Comparison of ENCODE assay signal across 9 mouse cellular contexts in genomic region chr15:27771581-27771980, GRCm38 (mm10).
A peak's percentile ranks its signal among the peaks of the same experiment; 100 is the strongest.
DNase-seq lines count a peak whose midpoint lies in the region; ATAC-seq lines count a peak whose summit lies in the region.
"Had no signal": no experiment of that assay in that cellular context is flagged by ENCODE, and none has a peak within 500 bp of the region (broad histone marks: within the 10 kb centered on the region; RNA-seq: fewer than 3 reads in every experiment).

No protein-coding gene starts in this region.

- 61% methylated on average over 7 of the region's 7 CpGs for WGBS in neural tube, embryonic 15.5 days
- WGBS in heart, embryonic 14.5 days, result 65% methylated on average over 7 of the region's 7 CpGs

- H3K4me1 ChIP-seq in neural tube, embryonic 15.5 days, result peaks cover 31% of the 10 kb centered on the region
- peaks cover 1 to 3% of the 10 kb centered on the region in 2 experiments; a peak in 3 of 4 replicates for H3K4me1 ChIP-seq in heart, embryonic 14.5 days (ENCODE audit: control insufficient read depth in 2 of 2, insufficient read depth in 2 of 2, low read length in 2 of 2)

- peak overlapping the region; percentile 58 for H3K27ac ChIP-seq in neural tube, embryonic 15.5 days (replicated peaks)
- H3K27ac ChIP-seq in heart, embryonic 14.5 days (replicated peaks in 1 of 2; ENCODE audit: control insufficient read depth in 1 of 2, insufficient read depth in 1 of 2, low read depth in 2 of 2, low read length in 2 of 2), result peak overlapping the region; percentile 29 to 57; a peak in 2 of 4 replicates

- H3K36me3 ChIP-seq in neural tube, embryonic 15.5 days, result peaks cover 58% of the 10 kb centered on the region
- H3K36me3 ChIP-seq in heart, embryonic 14.5 days (ENCODE audit: control insufficient read depth, insufficient read depth, low read length), result peaks cover 80% of the 10 kb centered on the region

- no peaks in the 10 kb centered on the region for H3K9me3 ChIP-seq in neural tube, embryonic 15.5 days (replicated peaks)
- H3K9me3 ChIP-seq in heart, embryonic 14.5 days (ENCODE audit: control insufficient read depth, low read length), result no peaks in the 10 kb centered on the region

- intact Hi-C loops in heart, postnatal 10 days (cut with DNase I), result no loop called here

- no peak for ATAC-seq in neural tube, embryonic 15.5 days (ENCODE audit: low FRiP score)
- no peak for ATAC-seq in heart, embryonic 14.5 days (ENCODE audit: insufficient number of reproducible peaks, insufficient read depth, low FRiP score, low read depth)
- ATAC-seq in frontal cortex, adult (ENCODE audit: low TSS enrichment), result no peak
- no peak for ATAC-seq in monocyte, adult 5-6 weeks (replicated peaks; ENCODE audit: insufficient number of reproducible peaks, low FRiP score, low TSS enrichment, poor library complexity, severe bottlenecking)

- no peaks in the 10 kb centered on the region for H3K27me3 ChIP-seq in neural tube, embryonic 15.5 days (replicated peaks)
- no peaks in the 10 kb centered on the region for H3K27me3 ChIP-seq in heart, embryonic 14.5 days (ENCODE audit: control insufficient read depth, insufficient read depth, low read length)

- H3K4me3 ChIP-seq in neural tube, embryonic 15.5 days (replicated peaks), result no peak overlapping the region
- no peak overlapping the region for H3K4me3 ChIP-seq in heart, embryonic 14.5 days (ENCODE audit: control insufficient read depth in 1 of 2, insufficient read depth in 1 of 2, low read depth in 1 of 2, low read length in 2 of 2)

- peak; percentile 43 to 54 for DNase-seq in heart, adult 18-20 months
- no peak for DNase-seq in heart, postnatal 10 days
- DNase-seq in neural tube, embryonic 10.5 days (ENCODE audit: extremely low spot score, low spot score), result no peak
- no peak for DNase-seq in embryo, embryonic 11 days
- DNase-seq: thymus, postnatal 14 days had no signal

- H3K9ac ChIP-seq in neural tube, embryonic 15.5 days (replicated peaks), result 0 out of 2 replicates have a peak overlapping the region, but pooled peaks have one; percentile 26
- no peak overlapping the region for H3K9ac ChIP-seq in heart, embryonic 14.5 days (ENCODE audit: low read length)

- no peak overlapping the region for H3K4me2 ChIP-seq in neural tube, embryonic 15.5 days
- H3K4me2 ChIP-seq in heart, embryonic 14.5 days (ENCODE audit: low read length), result no peak overlapping the region

Comparison
In these comparisons a context has a peak if more than half of its experiments do, and no peak if none do; other contexts are left out.
1. DNase-seq: peak in heart, adult 18-20 months (2 of 2); none in heart, postnatal 10 days (0 of 2), neural tube, embryonic 10.5 days (single experiment) and embryo, embryonic 11 days (single experiment).